Mouse (Mus musculus): ENCODE measurements around the gene Gm42742.

DNA sequence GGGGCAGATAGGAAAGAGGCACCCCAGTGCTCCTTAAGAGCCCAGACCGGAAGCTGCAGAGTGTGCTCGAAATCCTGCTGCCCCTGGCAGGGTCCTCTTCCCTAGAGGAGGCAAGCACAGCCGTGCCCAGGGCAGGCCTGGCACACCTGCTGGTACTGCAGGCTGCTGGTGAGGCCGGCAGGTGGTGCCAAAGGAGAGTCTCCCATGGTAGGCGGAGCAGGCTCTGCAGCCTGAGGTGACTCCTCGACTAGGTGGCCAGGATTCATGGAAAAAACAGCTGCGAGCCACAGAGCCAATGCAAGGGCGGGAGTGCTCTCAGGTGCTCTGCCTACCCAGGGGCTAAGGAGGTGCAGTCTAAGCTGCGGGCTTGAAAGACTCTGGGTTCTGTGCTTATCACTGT is 34.6 kb downstream of the Gm42742 start:
- TF ChIP-seq TAL1 (IDR thresholded peaks at IDR 0.05; ENCODE audit: low read length) (no peak), GATA1 (IDR thresholded peaks at IDR 0.05; ENCODE audit: low read length) (no peak)

Measured in erythroblast, embryonic 14.5 days (primary cell).